Mouse (Mus musculus) E14TG2a.4 (cell line): ENCODE results near the gene Dkk3.

Experiments
- H3K27me3 ChIP-seq: 2 replicates; pipeline ENCODE4 v1.6.1; 2014; ENCODE audit warnings: low read length, control low read depth; ENCODE audit not compliant: insufficient read depth
- H3K36me3 ChIP-seq: 2 replicates; pipeline ENCODE4 v1.6.1; 2014; ENCODE audit warnings: low read length, control low read depth; ENCODE audit not compliant: insufficient read depth
- H3K4me1 ChIP-seq: replicated peaks from 2 replicates; pipeline ENCODE4 v1.6.1; 2014; ENCODE audit warnings: low read depth, low read length, control low read depth
- H3K4me3 ChIP-seq: replicated peaks from 2 replicates; pipeline ENCODE4 v1.5.1; 2014; ENCODE audit warnings: mild to moderate bottlenecking, low read length
- H3K9me3 ChIP-seq: 2 replicates; pipeline ENCODE4 v1.6.1; 2014; ENCODE audit warnings: low read length, control low read depth
- CTCF ChIP-seq: conservative IDR thresholded peaks from 2 replicates; pipeline ENCODE4 v1.5.1; 2014; ENCODE audit warnings: low read length
- NANOG ChIP-seq: IDR thresholded peaks from 2 replicates; pipeline ENCODE4 v1.6.1; 2014; ENCODE audit warnings: borderline replicate concordance, low read length, mixed read lengths
- POU5F1 ChIP-seq: IDR thresholded peaks from 2 replicates; pipeline ENCODE4 v1.6.1; 2014; ENCODE audit warnings: low read length, borderline replicate concordance

Dkk3 gene

DNA sequence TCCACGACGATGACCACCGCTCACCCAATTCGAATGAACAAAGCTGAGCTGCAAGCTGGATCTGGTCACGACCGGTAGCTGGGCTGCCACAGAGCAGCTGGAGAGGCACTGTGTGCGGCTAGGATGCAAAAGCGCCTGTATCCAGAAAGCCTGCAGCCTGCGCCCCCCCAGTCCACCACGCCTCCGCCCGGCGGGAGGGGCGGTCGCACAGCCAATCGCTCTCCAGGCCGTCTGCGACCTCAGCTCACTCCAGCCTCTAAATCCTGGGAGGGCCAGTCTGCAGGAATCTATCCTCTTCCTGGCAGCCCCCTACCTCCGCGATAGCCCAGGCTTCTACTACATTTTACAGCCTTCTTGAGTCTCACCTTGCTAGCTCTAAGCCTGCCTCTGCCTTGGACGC, at the start of gene Dkk3:
Gene Dkk3 (minus strand): TSS at position 116 of the 400 bp plus-strand sequence.
- no peak for TF ChIP-seq POU5F1
- no peak for TF ChIP-seq NANOG
- TF ChIP-seq CTCF = no peak
- H3K4me3 ChIP-seq = peak within 1 kb of the TSS; percentile 74
- peaks cover 48% of the 10 kb centered on the region for H3K27me3 ChIP-seq
- no peaks in the 10 kb centered on the region for H3K9me3 ChIP-seq
- H3K4me1 ChIP-seq = peaks cover 24% of the 10 kb centered on the region
- no peaks in the 10 kb centered on the region for H3K36me3 ChIP-seq

DNA sequence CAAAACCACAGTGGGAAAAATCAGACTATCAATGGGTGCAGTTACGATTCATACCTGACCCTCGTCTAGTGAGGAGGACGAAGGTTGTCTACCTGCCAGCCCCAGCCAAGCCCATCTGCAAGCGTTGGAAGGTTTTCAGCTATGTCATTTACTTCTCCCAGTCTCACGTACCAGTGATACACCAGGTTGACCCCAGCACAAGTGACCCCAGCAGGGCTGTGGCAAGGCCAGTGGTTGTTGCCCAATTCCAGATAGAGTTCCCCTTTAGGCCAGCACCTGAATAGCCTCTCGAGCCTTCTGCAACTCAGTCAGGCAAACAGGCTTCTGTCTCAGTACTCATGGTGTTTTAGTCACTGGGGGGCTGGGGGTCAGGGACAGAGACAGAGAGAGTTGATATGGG, 48.9 kb upstream of the Dkk3 start:
- H3K27me3 ChIP-seq = 0 out of 2 replicates have a peak, but pooled peaks cover 3% of the 10 kb centered on the region
- no peaks in the 10 kb centered on the region for H3K36me3 ChIP-seq
- no peaks in the 10 kb centered on the region for H3K4me1 ChIP-seq
- TF ChIP-seq CTCF (no peak), POU5F1 (no peak), NANOG (no peak)
- H3K4me3 ChIP-seq = no peak overlapping the region
- no peaks in the 10 kb centered on the region for H3K9me3 ChIP-seq

DNA sequence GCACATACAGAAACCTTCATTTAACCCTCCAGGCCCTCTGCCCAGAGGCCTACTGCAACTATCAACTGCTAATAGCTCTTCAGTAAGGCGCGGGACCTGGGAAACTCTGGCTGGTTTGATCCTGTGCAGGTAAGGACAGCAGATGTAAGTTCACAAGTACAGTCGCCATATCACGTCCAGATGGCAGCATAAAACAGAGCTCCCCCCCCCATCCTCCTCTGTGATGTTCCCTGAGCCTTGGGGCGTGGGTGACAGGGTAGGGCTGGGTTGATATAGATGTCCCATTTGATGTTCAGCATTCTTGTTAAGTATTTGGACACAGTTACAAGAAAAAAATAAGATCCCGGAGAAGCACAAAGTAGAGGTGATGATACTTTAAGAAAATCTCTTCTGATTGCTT, 46.7 kb upstream of the Dkk3 start:
- TF ChIP-seq CTCF = no peak
- no peak for TF ChIP-seq POU5F1
- TF ChIP-seq NANOG = no peak
- H3K4me1 ChIP-seq = peaks cover 6% of the 10 kb centered on the region; the same call in 1 of the 2 replicates
- H3K4me3 ChIP-seq = no peak overlapping the region
- H3K9me3 ChIP-seq = no peaks in the 10 kb centered on the region
- peaks cover 7% of the 10 kb centered on the region; the same call in 1 of the 2 replicates for H3K27me3 ChIP-seq
- no peaks in the 10 kb centered on the region for H3K36me3 ChIP-seq

DNA sequence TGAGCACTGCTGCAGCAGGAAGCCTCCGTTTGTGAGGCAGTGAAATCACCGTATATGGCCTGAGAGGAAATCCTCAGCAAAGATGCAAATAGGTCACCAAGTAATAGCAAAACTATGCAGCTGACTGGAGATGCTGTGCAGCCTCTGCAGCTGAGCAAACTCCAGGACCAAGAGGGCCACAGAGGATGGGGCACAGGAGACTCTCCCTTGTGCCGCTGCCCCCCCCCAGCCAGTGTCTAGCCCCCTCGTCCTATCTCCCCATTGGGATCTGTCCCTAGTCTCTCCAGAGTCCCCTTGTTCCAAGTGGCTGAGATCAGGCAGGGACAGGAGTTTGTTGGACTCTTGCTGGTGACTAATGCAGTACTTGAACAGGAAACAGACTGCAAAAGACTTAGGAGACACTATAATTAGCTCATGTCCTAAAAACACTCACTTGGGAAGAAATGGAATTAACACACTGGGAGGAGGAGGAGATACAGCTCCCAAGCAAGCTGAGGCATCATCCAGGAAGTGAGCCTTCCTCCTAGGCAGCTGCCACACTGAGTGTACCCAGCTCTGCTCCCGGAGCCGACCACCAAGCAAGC, 45.6 kb upstream of the Dkk3 start:
- Histone ChIP-seq H3K36me3 (no peaks in the 10 kb centered on the region), H3K27me3 (peaks cover 7% of the 10 kb centered on the region; the same call in 1 of the 2 replicates), H3K4me1 (peaks cover 9% of the 10 kb centered on the region; the same call in 1 of the 2 replicates), H3K4me3 (no peak overlapping the region), H3K9me3 (no peaks in the 10 kb centered on the region)
- TF ChIP-seq POU5F1 (no peak), NANOG (no peak), CTCF (no peak)

DNA sequence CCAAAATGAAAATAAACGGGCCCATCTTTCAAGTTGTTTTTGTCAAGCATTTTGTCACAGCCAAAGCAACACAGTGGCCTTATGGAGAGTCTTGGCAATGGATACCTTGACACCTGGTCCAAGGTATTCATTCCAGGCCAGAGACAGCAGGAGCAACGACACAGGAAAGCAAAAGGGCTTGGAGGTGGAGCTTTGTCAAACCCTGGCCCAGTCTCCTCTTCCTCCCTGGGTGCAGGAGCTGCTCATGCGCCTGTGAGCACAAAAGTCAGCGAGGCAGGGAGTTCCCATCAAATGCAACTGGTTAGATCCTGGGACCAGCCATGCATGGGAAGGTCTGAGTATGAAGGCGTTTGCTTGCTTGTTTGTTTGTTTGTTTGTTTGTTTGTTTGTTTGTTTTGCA, 45.1 kb upstream of the Dkk3 start:
- Histone ChIP-seq H3K4me1 (peaks cover 9% of the 10 kb centered on the region; the same call in 1 of the 2 replicates), H3K4me3 (no peak overlapping the region), H3K27me3 (peaks cover 7% of the 10 kb centered on the region; the same call in 1 of the 2 replicates), H3K36me3 (no peaks in the 10 kb centered on the region), H3K9me3 (no peaks in the 10 kb centered on the region)
- TF ChIP-seq CTCF = no peak
- no peak for TF ChIP-seq NANOG
- TF ChIP-seq POU5F1 = no peak

DNA sequence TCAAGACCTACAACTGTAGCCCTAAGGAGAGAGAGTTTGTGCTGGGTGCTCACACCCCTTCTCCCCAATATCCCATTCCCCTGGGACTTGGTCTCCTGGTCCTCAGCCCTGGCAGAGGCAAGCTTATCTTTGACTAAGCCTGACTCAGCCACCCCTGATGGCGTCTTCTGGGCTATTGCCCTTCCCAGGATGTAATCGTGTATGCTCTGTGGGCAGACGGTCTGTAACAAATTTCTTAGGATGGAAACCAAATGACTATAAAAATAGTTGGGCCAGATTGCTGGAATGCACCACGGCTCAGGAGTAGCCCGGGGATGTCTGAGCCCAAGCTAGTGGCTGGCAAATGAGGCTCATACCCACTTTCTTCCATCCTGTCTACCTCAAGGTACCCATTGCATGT, 44.0 kb upstream of the Dkk3 start:
- peaks cover 9% of the 10 kb centered on the region; the same call in 1 of the 2 replicates for H3K4me1 ChIP-seq
- TF ChIP-seq CTCF = no peak
- TF ChIP-seq POU5F1 = no peak
- TF ChIP-seq NANOG = no peak
- H3K27me3 ChIP-seq = peaks cover 4% of the 10 kb centered on the region; the same call in 1 of the 2 replicates
- H3K36me3 ChIP-seq = no peaks in the 10 kb centered on the region
- no peak overlapping the region for H3K4me3 ChIP-seq
- H3K9me3 ChIP-seq = no peaks in the 10 kb centered on the region

DNA sequence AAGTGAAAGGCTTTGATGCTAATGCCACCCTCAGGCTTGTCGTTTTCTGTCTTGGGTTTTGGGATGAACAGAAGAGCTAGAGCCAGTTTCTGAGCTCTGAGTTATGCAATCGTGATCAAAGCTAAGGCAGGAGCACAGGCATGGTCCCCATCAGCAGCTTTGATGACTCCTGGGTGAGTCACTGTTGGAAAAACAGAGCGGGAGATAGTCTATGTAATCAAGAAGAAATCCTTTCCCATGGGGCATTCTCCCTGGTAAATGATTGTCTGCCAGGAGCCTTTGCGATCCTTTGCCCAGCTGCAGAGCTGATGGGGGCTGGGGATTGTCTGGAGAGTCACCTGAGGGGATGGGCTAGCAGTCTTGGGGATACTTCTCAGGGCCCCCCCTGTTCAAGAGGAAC, 43.3 kb upstream of the Dkk3 start:
- TF ChIP-seq NANOG = no peak
- no peak for TF ChIP-seq POU5F1
- no peak for TF ChIP-seq CTCF

DNA sequence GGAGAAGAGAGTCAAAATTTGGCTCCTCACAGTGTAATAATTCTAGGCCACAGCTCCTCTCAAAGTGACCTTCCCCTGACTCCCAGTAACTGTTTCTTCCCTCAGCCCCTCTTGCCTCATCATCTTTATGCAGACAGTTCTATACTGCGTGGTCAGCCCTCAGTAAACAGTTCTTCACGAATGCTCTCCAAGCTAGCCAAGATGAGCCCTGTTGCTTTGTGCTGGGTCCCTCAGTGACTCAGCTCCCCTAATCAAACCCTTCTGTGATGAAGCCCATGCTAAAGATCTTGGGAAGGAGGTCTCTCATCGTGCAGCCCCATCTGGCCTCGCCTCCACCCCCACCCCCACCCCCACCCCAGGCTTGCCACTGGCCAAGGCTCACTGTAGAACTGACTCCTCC, 41.9 kb upstream of the Dkk3 start:
- Histone ChIP-seq H3K4me3 (no peak overlapping the region), H3K27me3 (peaks cover 4% of the 10 kb centered on the region; the same call in 1 of the 2 replicates), H3K4me1 (peaks cover 9% of the 10 kb centered on the region; the same call in 1 of the 2 replicates), H3K36me3 (no peaks in the 10 kb centered on the region), H3K9me3 (no peaks in the 10 kb centered on the region)
- TF ChIP-seq NANOG (no peak), POU5F1 (no peak), CTCF (no peak)

More for the DNA sequence above, 43.3 kb upstream of the Dkk3 start:
- H3K4me3 ChIP-seq = no peak overlapping the region
- no peaks in the 10 kb centered on the region for H3K36me3 ChIP-seq
- H3K9me3 ChIP-seq = no peaks in the 10 kb centered on the region
- peaks cover 9% of the 10 kb centered on the region; the same call in 1 of the 2 replicates for H3K4me1 ChIP-seq
- peaks cover 4% of the 10 kb centered on the region; the same call in 1 of the 2 replicates for H3K27me3 ChIP-seq

DNA sequence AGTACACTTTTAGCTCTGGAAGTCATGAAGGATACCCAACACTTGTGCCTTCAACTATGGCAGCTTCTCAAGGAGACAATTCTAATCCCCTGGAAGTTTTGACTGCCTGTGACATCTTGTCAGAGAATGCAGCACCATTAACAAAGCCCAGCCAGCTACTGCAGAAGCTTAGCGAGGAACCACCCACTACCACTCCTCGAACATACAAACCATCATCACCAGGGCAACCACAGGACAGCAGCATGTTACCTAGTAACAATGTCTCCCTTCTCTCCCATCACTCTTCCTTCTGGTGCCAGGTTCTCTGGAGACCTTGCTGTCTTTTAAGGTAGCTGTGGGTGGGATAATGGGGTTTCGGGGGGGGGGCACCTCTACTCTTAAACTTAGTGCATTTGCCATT, 40.5 kb upstream of the Dkk3 start:
- peaks cover 9% of the 10 kb centered on the region; the same call in 1 of the 2 replicates for H3K4me1 ChIP-seq
- no peaks in the 10 kb centered on the region for H3K9me3 ChIP-seq
- H3K27me3 ChIP-seq = peaks cover 4% of the 10 kb centered on the region; the same call in 1 of the 2 replicates
- TF ChIP-seq CTCF = no peak
- H3K36me3 ChIP-seq = no peaks in the 10 kb centered on the region
- no peak overlapping the region for H3K4me3 ChIP-seq
